8 mouse cellular contexts compared by ENCODE assay signal in the genomic region with DNA sequence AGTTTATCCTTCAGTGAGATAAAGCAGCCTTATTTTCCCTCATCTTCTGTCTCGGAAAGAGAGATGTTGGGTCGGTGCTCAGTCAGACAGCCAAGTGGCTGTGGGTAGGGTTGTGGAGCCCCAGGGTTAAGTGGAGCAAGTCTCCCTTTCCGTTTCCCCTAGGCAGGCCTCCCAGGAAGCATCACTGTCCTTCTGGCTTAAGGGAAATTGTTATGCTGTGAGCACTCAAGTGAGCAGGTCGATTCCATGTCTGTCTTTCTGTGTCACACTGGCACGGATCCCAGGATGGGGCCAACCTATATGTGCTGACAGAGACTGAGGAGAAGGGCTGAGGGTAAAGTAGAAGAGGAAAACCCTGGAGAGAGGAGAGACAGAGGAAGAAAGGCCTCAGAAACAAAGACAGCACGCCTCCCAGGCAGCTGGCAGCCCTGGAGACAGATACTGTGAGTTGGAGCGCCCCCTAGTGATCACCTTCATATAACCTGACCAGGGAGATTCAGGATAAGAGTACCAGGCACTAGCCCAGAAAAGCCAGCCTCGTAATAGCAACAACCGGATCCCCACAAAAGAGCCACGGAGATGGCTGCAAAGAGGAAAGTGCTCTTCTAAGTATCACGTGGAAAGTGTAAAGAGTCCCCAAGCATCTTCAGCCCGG. TPM values are rescaled to one million over a fixed set of nuclear protein-coding genes. Genes with fewer than 3 reads are reported as not detected.
DNase-seq lines count a peak whose midpoint lies in the region; ATAC-seq lines count a peak whose summit lies in the region.

No protein-coding gene starts in this region.

- peaks cover 8% of the 10 kb centered on the region for H3K4me1 ChIP-seq in hindbrain, embryonic 14.5 days (replicated peaks; ENCODE audit: control insufficient read depth, insufficient read depth, low read length)

- ATAC-seq in hindbrain, embryonic 14.5 days (ENCODE audit: low FRiP score): peak; percentile 86

- no peaks in the 10 kb centered on the region for H3K36me3 ChIP-seq in hindbrain, embryonic 14.5 days (replicated peaks; ENCODE audit: control insufficient read depth, insufficient read depth)

- DNase-seq in WW6 (ENCODE audit: low read depth, low spot score): peak; percentile 75
- DNase-seq in cerebellum, postnatal 36 days: peak; percentile 81 to 91
- DNase-seq in frontal cortex, postnatal 36 days (ENCODE audit: low spot score in 2 of 2): peak; percentile 80 to 89
- DNase-seq in hindbrain, embryonic 14.5 days (ENCODE audit: low spot score): peak; percentile 91
- peak; percentile 77 to 94 for DNase-seq in layer of hippocampus, postnatal 25 days (ENCODE audit: extremely low spot score in 1 of 2, low spot score in 1 of 2)
- DNase-seq in lung, postnatal 25 days (ENCODE audit: low spot score): peak; percentile 67
- DNase-seq in retina, postnatal 7 days (ENCODE audit: low read depth, low spot score): peak; percentile 72
- DNase-seq in urinary bladder, adult 2 months (ENCODE audit: low spot score): peak; percentile 30

- H3K9me3 ChIP-seq in hindbrain, embryonic 14.5 days (ENCODE audit: control insufficient read depth, low read length): no peaks in the 10 kb centered on the region

- H3K4me3 ChIP-seq in hindbrain, embryonic 14.5 days (replicated peaks; ENCODE audit: low read length): no peak overlapping the region

- WGBS in hindbrain, embryonic 14.5 days: 21% methylated on average over 12 of the region's 12 CpGs

- H3K9ac ChIP-seq in hindbrain, embryonic 14.5 days: peak overlapping the region; percentile 8; the same call in 1 of the 2 replicates

- H3K27ac ChIP-seq in hindbrain, embryonic 14.5 days: peak overlapping the region; percentile 73

- no peak overlapping the region for H3K4me2 ChIP-seq in hindbrain, embryonic 14.5 days (replicated peaks)

- H3K27me3 ChIP-seq in hindbrain, embryonic 14.5 days (ENCODE audit: control insufficient read depth, insufficient read depth, low read length): no peaks in the 10 kb centered on the region

RNA-seq across cellular contexts. Expression of gene Fabp6, which starts 11.6 kb away (rescaled TPM):
- polyA plus RNA-seq in hindbrain, embryonic 14.5 days (2014; fragmentation: Nextera tagmentation; extraction: Ambion mirVana): not detected in 2 replicates
- total RNA-seq in layer of hippocampus, postnatal 25 days (2021): not detected
- polyA plus RNA-seq in urinary bladder, adult 2 months (2012; rRNA removed): 1.6 and 3.0 TPM in 2 replicates

RNA-seq across cellular contexts. Expression of gene 4933415A04Rik, which starts 26.1 kb away (rescaled TPM):
- polyA plus RNA-seq in hindbrain, embryonic 14.5 days (2014; fragmentation: Nextera tagmentation; extraction: Ambion mirVana): 2.2 and 3.3 TPM in 2 replicates
- 1 to 10 TPM; 1.5 to 1.6 TPM for total RNA-seq in layer of hippocampus, postnatal 25 days (2021)
- polyA plus RNA-seq in urinary bladder, adult 2 months (2012; rRNA removed): 0.50 and 0.55 TPM in 2 replicates

Comparison
In these comparisons a context has a peak if more than half of its experiments do, and no peak if none do; other contexts are left out.
1. DNase-seq: peak in every context shown above with its lines; median percentile 91 in hindbrain, embryonic 14.5 days; 86 in cerebellum, postnatal 36 days; 86 in layer of hippocampus, postnatal 25 days; 84 in frontal cortex, postnatal 36 days; 75 in WW6; 72 in retina, postnatal 7 days; 67 in lung, postnatal 25 days; 30 in urinary bladder, adult 2 months.